Mouse (Mus musculus): Measurements from ENCODE around the gene Syna. TPM values are rescaled to one million over a fixed set of nuclear protein-coding genes. Genes with fewer than 3 reads are reported as not detected.

The Syna gene
- polyA plus RNA-seq, 1 experiment from 2014 or later, result 0.33 TPM

- no peak for TF ChIP-seq CTCF (IDR thresholded peaks at IDR 0.05)
- ATAC-seq (peak; percentile 92), DNase-seq (ENCODE audit: low read depth, low spot score) (peak; percentile 91)
- POLR2A ChIA-PET, result interaction anchor here (0.7 to 1.5 kb wide), 3 partner anchors 13 to 42 kb away, joined by 3 to 7 read pairs (median 3); no protein-coding TSS in a partner anchor
- in situ Hi-C loops (cut with MboI; ENCODE audit: low pct_unique_long_range_greater_than_20kb), result no loop called here
- H3K27me3 ChIP-seq, result no peaks in the 10 kb centered on the region
- CTCF ChIA-PET, result interaction anchor here (0.9 to 3.6 kb wide), 8 partner anchors 12 to 61 kb away, joined by 3 to 15 read pairs (median 4); partner anchors contain the start of gene Rfc2
These were observed 7.6 kb downstream of the Syna start, which contains the start of gene Clip2 for GRCm38 (mm10) chr5:134552110-134552972. Gene Clip2 (minus strand): TSS chr5:134552434.

GRCm38 (mm10) chr5:134551233-134552109, 8.5 kb downstream of the Syna start:
- no peaks in the 10 kb centered on the region for H3K27me3 ChIP-seq
- ATAC-seq, result peak; percentile 9
- ChIA-PET POLR2A (interaction anchor here (1.5 kb wide), 1 partner anchor 41 kb away, joined by 7 read pairs; no protein-coding TSS in a partner anchor), CTCF (interaction anchor here (0.9 to 3.6 kb wide), 9 partner anchors 11 to 99 kb away, joined by 3 to 15 read pairs (median 4); partner anchors contain the start of gene Rfc2)
- DNase-seq (ENCODE audit: low read depth, low spot score), result no peak
- no peak for TF ChIP-seq CTCF (IDR thresholded peaks at IDR 0.05)
- in situ Hi-C loops (cut with MboI; ENCODE audit: low pct_unique_long_range_greater_than_20kb), result no loop called here

- ATAC-seq (no peak), DNase-seq (ENCODE audit: low read depth, low spot score) (no peak)
- CTCF ChIA-PET, result interaction anchor here (0.9 to 3.2 kb wide), 7 partner anchors 10 to 100 kb away, joined by 3 to 15 read pairs (median 4); no protein-coding TSS in a partner anchor
- no peaks in the 10 kb centered on the region for H3K27me3 ChIP-seq
- no peak for TF ChIP-seq CTCF (IDR thresholded peaks at IDR 0.05)
- POLR2A ChIA-PET, result no interaction called here
- in situ Hi-C loops (cut with MboI; ENCODE audit: low pct_unique_long_range_greater_than_20kb), result no loop called here
These were observed 9.1 kb downstream of the Syna start for GRCm38 (mm10) chr5:134550836-134551232.

GRCm38 (mm10) chr5:134549640-134550168, 10.3 kb downstream of the Syna start:
- in situ Hi-C loops (cut with MboI; ENCODE audit: low pct_unique_long_range_greater_than_20kb), result no loop called here
- ATAC-seq, result no peak
- no peak for TF ChIP-seq CTCF (IDR thresholded peaks at IDR 0.05)
- ChIA-PET POLR2A (interaction anchor here (0.6 kb wide), 2 partner anchors 12 to 26 kb away, joined by 3 to 5 read pairs; no protein-coding TSS in a partner anchor), CTCF (interaction anchor here (0.9 to 1.6 kb wide), 3 partner anchors 9 to 15 kb away, joined by 3 to 5 read pairs (median 4); no protein-coding TSS in a partner anchor)
- no peaks in the 10 kb centered on the region for H3K27me3 ChIP-seq
- no peak for DNase-seq (ENCODE audit: low read depth, low spot score)

- no peak for ATAC-seq
- ChIA-PET POLR2A (no interaction called here), CTCF (no interaction called here)
- TF ChIP-seq CTCF (IDR thresholded peaks at IDR 0.05), result no peak
- no peaks in the 10 kb centered on the region for H3K27me3 ChIP-seq
- in situ Hi-C loops (cut with MboI; ENCODE audit: low pct_unique_long_range_greater_than_20kb), result no loop called here
- DNase-seq (ENCODE audit: low read depth, low spot score), result no peak
These were observed 11.7 kb downstream of the Syna start for GRCm38 (mm10) chr5:134548306-134548705.

- CTCF ChIA-PET, result interaction anchor here (1.3 kb wide), 1 partner anchor 47 kb away, joined by 6 read pairs; no protein-coding TSS in a partner anchor
- POLR2A ChIA-PET, result no interaction called here
- in situ Hi-C loops (cut with MboI; ENCODE audit: low pct_unique_long_range_greater_than_20kb), result no loop called here
- DNase-seq (ENCODE audit: low read depth, low spot score), result no peak
- no peak for ATAC-seq
- no peaks in the 10 kb centered on the region for H3K27me3 ChIP-seq
- no peak for TF ChIP-seq CTCF (IDR thresholded peaks at IDR 0.05)
These were observed 13.2 kb downstream of the Syna start for GRCm38 (mm10) chr5:134546790-134547189.

GRCm38 (mm10) chr5:134545242-134545629, 14.7 kb downstream of the Syna start:
- in situ Hi-C loops (cut with MboI; ENCODE audit: low pct_unique_long_range_greater_than_20kb), result no loop called here
- DNase-seq (ENCODE audit: low read depth, low spot score), result no peak
- TF ChIP-seq CTCF (IDR thresholded peaks at IDR 0.05), result no peak
- H3K27me3 ChIP-seq, result no peaks in the 10 kb centered on the region
- ChIA-PET CTCF (interaction anchor here (0.7 kb wide), 1 partner anchor 43 kb away, joined by 3 read pairs; no protein-coding TSS in a partner anchor), POLR2A (no interaction called here)
- ATAC-seq, result no peak

GRCm38 (mm10) chr5:134544516-134545241, 15.3 kb downstream of the Syna start:
- in situ Hi-C loops (cut with MboI; ENCODE audit: low pct_unique_long_range_greater_than_20kb), result no loop called here
- DNase-seq (ENCODE audit: low read depth, low spot score) (no peak), ATAC-seq (no peak)
- ChIA-PET POLR2A (no interaction called here), CTCF (interaction anchor here (1.3 kb wide), 1 partner anchor 66 kb away, joined by 4 read pairs; no protein-coding TSS in a partner anchor)
- H3K27me3 ChIP-seq, result no peaks in the 10 kb centered on the region
- TF ChIP-seq CTCF (IDR thresholded peaks at IDR 0.05), result no peak

GRCm38 (mm10) chr5:134541640-134542039, 18.3 kb downstream of the Syna start:
- CTCF ChIA-PET, result interaction anchor here (0.7 to 1.9 kb wide), 3 partner anchors 8 to 42 kb away, joined by 3 to 5 read pairs (median 4); no protein-coding TSS in a partner anchor
- in situ Hi-C loops (cut with MboI; ENCODE audit: low pct_unique_long_range_greater_than_20kb), result no loop called here
- TF ChIP-seq CTCF (IDR thresholded peaks at IDR 0.05), result no peak
- POLR2A ChIA-PET, result interaction anchor here (0.8 kb wide), 1 partner anchor 40 kb away, joined by 5 read pairs; no protein-coding TSS in a partner anchor
- no peaks in the 10 kb centered on the region for H3K27me3 ChIP-seq
- ATAC-seq, result no peak
- no peak for DNase-seq (ENCODE audit: low read depth, low spot score)

All from Patski (cell line).